Mouse (Mus musculus): Measurements from ENCODE around the gene Selenoo. TPM values are rescaled to one million over a fixed set of nuclear protein-coding genes. Genes with fewer than 3 reads are reported as not detected.

Selenoo gene
- polyA plus RNA-seq, 1 experiment from 2014 or later: 12.6 TPM

- no peaks in the 10 kb centered on the region for H3K36me3 ChIP-seq (ENCODE audit: control insufficient read depth, insufficient read depth, low read length)
- H3K9me3 ChIP-seq (ENCODE audit: control insufficient read depth, low read length): no peaks in the 10 kb centered on the region
- WGBS: 56% methylated on average over 10 of the region's 10 CpGs
- ATAC-seq (replicated peaks; ENCODE audit: low FRiP score) (no peak), DNase-seq (ENCODE audit: low spot score) (no peak)
- no peak overlapping the region for H3K4me2 ChIP-seq
- no peak overlapping the region for H3K9ac ChIP-seq (ENCODE audit: low read depth, low read length)
- peaks cover 22% of the 10 kb centered on the region for H3K27me3 ChIP-seq (replicated peaks; ENCODE audit: control insufficient read depth, insufficient read depth, low read length)
- no peak overlapping the region for H3K4me3 ChIP-seq (ENCODE audit: low read depth, low read length)
- no peak overlapping the region for H3K27ac ChIP-seq (ENCODE audit: low read depth, low read length)
- peaks cover 22% of the 10 kb centered on the region for H3K4me1 ChIP-seq (replicated peaks; ENCODE audit: control insufficient read depth, insufficient read depth, low read length)
Observed at GRCm38 (mm10) chr15:89073993-89074603, 14.8 kb upstream of the Selenoo start.

- no peaks in the 10 kb centered on the region for H3K9me3 ChIP-seq (ENCODE audit: control insufficient read depth, low read length)
- 35% methylated on average over 11 of the region's 11 CpGs for WGBS
- H3K27me3 ChIP-seq (replicated peaks; ENCODE audit: control insufficient read depth, insufficient read depth, low read length): peaks cover 14% of the 10 kb centered on the region
- H3K4me3 ChIP-seq (ENCODE audit: low read depth, low read length): peak within 1 kb of the TSS; percentile 86
- peak within 1 kb of the TSS; percentile 95 for H3K4me2 ChIP-seq
- no peaks in the 10 kb centered on the region for H3K36me3 ChIP-seq (ENCODE audit: control insufficient read depth, insufficient read depth, low read length)
- H3K4me1 ChIP-seq (replicated peaks; ENCODE audit: control insufficient read depth, insufficient read depth, low read length): peaks cover 22% of the 10 kb centered on the region
- DNase-seq (ENCODE audit: low spot score): no peak
- no peak for ATAC-seq (replicated peaks; ENCODE audit: low FRiP score)
- peak within 1 kb of the TSS; percentile 68; the same call in 1 of the 2 replicates for H3K27ac ChIP-seq (ENCODE audit: low read depth, low read length)
- H3K9ac ChIP-seq (ENCODE audit: low read depth, low read length): peak within 1 kb of the TSS; percentile 87
Observed at GRCm38 (mm10) chr15:89074613-89075477, 14.0 kb upstream of the Selenoo start, which contains the start of gene Trabd. Trabd (plus strand) TSS chr15:89075124.

GRCm38 (mm10) chr15:89075478-89076147 lies 13.3 kb upstream of the Selenoo start:
- H3K36me3 ChIP-seq (ENCODE audit: control insufficient read depth, insufficient read depth, low read length): no peaks in the 10 kb centered on the region
- WGBS: under 1% methylated on average over 46 of the region's 59 CpGs

GRCm38 (mm10) chr15:89076156-89076731 lies 12.6 kb upstream of the Selenoo start:
- DNase-seq (ENCODE audit: low spot score): peak; percentile 71
- peak overlapping the region; percentile 87 for H3K9ac ChIP-seq (ENCODE audit: low read depth, low read length)
- H3K4me1 ChIP-seq (replicated peaks; ENCODE audit: control insufficient read depth, insufficient read depth, low read length): peaks cover 22% of the 10 kb centered on the region
- peak overlapping the region; percentile 86 for H3K4me3 ChIP-seq (ENCODE audit: low read depth, low read length)
- no peaks in the 10 kb centered on the region for H3K9me3 ChIP-seq (ENCODE audit: control insufficient read depth, low read length)
- ATAC-seq (replicated peaks; ENCODE audit: low FRiP score): peak; percentile 26; the same call in 1 of the 2 replicates
- no peaks in the 10 kb centered on the region for H3K36me3 ChIP-seq (ENCODE audit: control insufficient read depth, insufficient read depth, low read length)
- H3K27me3 ChIP-seq (replicated peaks; ENCODE audit: control insufficient read depth, insufficient read depth, low read length): peaks cover 3% of the 10 kb centered on the region; the same call in 1 of the 2 replicates
- H3K4me2 ChIP-seq: peak overlapping the region; percentile 95
- WGBS: 1% methylated on average over 32 of the region's 39 CpGs
- peak overlapping the region; percentile 68; the same call in 1 of the 2 replicates for H3K27ac ChIP-seq (ENCODE audit: low read depth, low read length)

More at GRCm38 (mm10) chr15:89075478-89076147, 13.3 kb upstream of the Selenoo start:
- Histone ChIP-seq H3K4me1 (replicated peaks; ENCODE audit: control insufficient read depth, insufficient read depth, low read length) (peaks cover 22% of the 10 kb centered on the region), H3K27ac (ENCODE audit: low read depth, low read length) (peak overlapping the region; percentile 68; the same call in 1 of the 2 replicates), H3K4me3 (ENCODE audit: low read depth, low read length) (peak overlapping the region; percentile 86), H3K27me3 (replicated peaks; ENCODE audit: control insufficient read depth, insufficient read depth, low read length) (peaks cover 9% of the 10 kb centered on the region), H3K9me3 (ENCODE audit: control insufficient read depth, low read length) (no peaks in the 10 kb centered on the region), H3K9ac (ENCODE audit: low read depth, low read length) (peak overlapping the region; percentile 87), H3K4me2 (peak overlapping the region; percentile 95)
- DNase-seq (ENCODE audit: low spot score) (peak; percentile 89), ATAC-seq (replicated peaks; ENCODE audit: low FRiP score) (peak; percentile 87)

GRCm38 (mm10) chr15:89078208-89078836 lies 10.6 kb upstream of the Selenoo start:
- peak overlapping the region; percentile 95 for H3K4me2 ChIP-seq
- peaks cover 22% of the 10 kb centered on the region for H3K4me1 ChIP-seq (replicated peaks; ENCODE audit: control insufficient read depth, insufficient read depth, low read length)
- 45% methylated on average over 9 of the region's 9 CpGs for WGBS
- H3K36me3 ChIP-seq (ENCODE audit: control insufficient read depth, insufficient read depth, low read length): peaks cover 6% of the 10 kb centered on the region; the same call in 1 of the 2 replicates
- no peak overlapping the region for H3K9ac ChIP-seq (ENCODE audit: low read depth, low read length)
- ATAC-seq (replicated peaks; ENCODE audit: low FRiP score) (peak; percentile 32), DNase-seq (ENCODE audit: low spot score) (no peak)
- no peak overlapping the region for H3K27ac ChIP-seq (ENCODE audit: low read depth, low read length)
- H3K27me3 ChIP-seq (replicated peaks; ENCODE audit: control insufficient read depth, insufficient read depth, low read length): no peaks in the 10 kb centered on the region
- H3K9me3 ChIP-seq (ENCODE audit: control insufficient read depth, low read length): no peaks in the 10 kb centered on the region
- no peak overlapping the region; the same call in 1 of the 2 replicates for H3K4me3 ChIP-seq (ENCODE audit: low read depth, low read length)

- no peak overlapping the region for H3K4me3 ChIP-seq (ENCODE audit: low read depth, low read length)
- H3K9ac ChIP-seq (ENCODE audit: low read depth, low read length): no peak overlapping the region
- no peaks in the 10 kb centered on the region for H3K9me3 ChIP-seq (ENCODE audit: control insufficient read depth, low read length)
- H3K27me3 ChIP-seq (replicated peaks; ENCODE audit: control insufficient read depth, insufficient read depth, low read length): no peaks in the 10 kb centered on the region
- H3K4me2 ChIP-seq: no peak overlapping the region
- WGBS: 88% methylated on average over 1 of the region's 1 CpGs
- peaks cover 20% of the 10 kb centered on the region for H3K36me3 ChIP-seq (ENCODE audit: control insufficient read depth, insufficient read depth, low read length)
- H3K27ac ChIP-seq (ENCODE audit: low read depth, low read length): no peak overlapping the region
- DNase-seq (ENCODE audit: low spot score) (no peak), ATAC-seq (replicated peaks; ENCODE audit: low FRiP score) (no peak)
- peaks cover 6% of the 10 kb centered on the region for H3K4me1 ChIP-seq (replicated peaks; ENCODE audit: control insufficient read depth, insufficient read depth, low read length)
Observed at GRCm38 (mm10) chr15:89083906-89084305, 5.0 kb upstream of the Selenoo start.

- Histone ChIP-seq H3K9me3 (ENCODE audit: control insufficient read depth, low read length) (no peaks in the 10 kb centered on the region), H3K27me3 (replicated peaks; ENCODE audit: control insufficient read depth, insufficient read depth, low read length) (no peaks in the 10 kb centered on the region)
- 92% methylated on average over 2 of the region's 2 CpGs for WGBS
Observed at GRCm38 (mm10) chr15:89084826-89085225, 4.1 kb upstream of the Selenoo start.

More at GRCm38 (mm10) chr15:89084826-89085225, 4.1 kb upstream of the Selenoo start:
- ATAC-seq (replicated peaks; ENCODE audit: low FRiP score): no peak
- no peak overlapping the region for H3K4me3 ChIP-seq (ENCODE audit: low read depth, low read length)
- H3K4me2 ChIP-seq: no peak overlapping the region
- no peak overlapping the region for H3K9ac ChIP-seq (ENCODE audit: low read depth, low read length)
- peaks cover 20% of the 10 kb centered on the region for H3K36me3 ChIP-seq (ENCODE audit: control insufficient read depth, insufficient read depth, low read length)
- DNase-seq (ENCODE audit: low spot score): no peak
- no peak overlapping the region for H3K27ac ChIP-seq (ENCODE audit: low read depth, low read length)
- H3K4me1 ChIP-seq (replicated peaks; ENCODE audit: control insufficient read depth, insufficient read depth, low read length): peaks cover 8% of the 10 kb centered on the region
